Mouse (Mus musculus): ENCODE data around the gene Rpl35a. TPM values are rescaled to one million over a fixed set of nuclear protein-coding genes. Genes with fewer than 3 reads are reported as not detected.

Gene Rpl35a
- polyA plus RNA-seq, 1 experiment from 2014 or later, result 500 TPM

GRCm38 (mm10) chr16:33076078-33076477, 19.8 kb downstream of the Rpl35a start:
- no peak overlapping the region for H3K27ac ChIP-seq (ENCODE audit: low read length)
- H3K27me3 ChIP-seq (ENCODE audit: control insufficient read depth, insufficient read depth, low read length), result no peaks in the 10 kb centered on the region
- no peak overlapping the region for H3K9ac ChIP-seq (ENCODE audit: low read length)
- no peak overlapping the region for H3K4me3 ChIP-seq (ENCODE audit: low read length)
- 71% methylated on average over 6 of the region's 6 CpGs for WGBS
- H3K4me2 ChIP-seq (ENCODE audit: low read depth, low read length), result no peak overlapping the region
- H3K4me1 ChIP-seq (ENCODE audit: control insufficient read depth, insufficient read depth, low read length), result no peaks in the 10 kb centered on the region
- ATAC-seq (replicated peaks; ENCODE audit: extremely low read depth, insufficient read depth, low FRiP score), result no peak
- H3K36me3 ChIP-seq (ENCODE audit: control insufficient read depth, insufficient read depth), result peaks cover 11% of the 10 kb centered on the region
- H3K9me3 ChIP-seq (replicated peaks; ENCODE audit: control insufficient read depth, low read length), result no peaks in the 10 kb centered on the region

GRCm38 (mm10) chr16:33077069-33077627, 20.9 kb downstream of the Rpl35a start:
- Histone ChIP-seq H3K4me3 (ENCODE audit: low read length) (no peak overlapping the region), H3K4me1 (ENCODE audit: control insufficient read depth, insufficient read depth, low read length) (no peaks in the 10 kb centered on the region), H3K27me3 (ENCODE audit: control insufficient read depth, insufficient read depth, low read length) (no peaks in the 10 kb centered on the region), H3K9ac (ENCODE audit: low read length) (no peak overlapping the region), H3K4me2 (ENCODE audit: low read depth, low read length) (no peak overlapping the region), H3K9me3 (replicated peaks; ENCODE audit: control insufficient read depth, low read length) (no peaks in the 10 kb centered on the region), H3K36me3 (ENCODE audit: control insufficient read depth, insufficient read depth) (peaks cover 12% of the 10 kb centered on the region), H3K27ac (ENCODE audit: low read length) (no peak overlapping the region)
- WGBS, result 84% methylated on average over 5 of the region's 5 CpGs
- ATAC-seq (replicated peaks; ENCODE audit: extremely low read depth, insufficient read depth, low FRiP score), result no peak

GRCm38 (mm10) chr16:33080063-33080462, 23.8 kb downstream of the Rpl35a start:
- no peak overlapping the region for H3K4me2 ChIP-seq (ENCODE audit: low read depth, low read length)
- no peak overlapping the region for H3K9ac ChIP-seq (ENCODE audit: low read length)
- WGBS, result 95% methylated on average over 7 of the region's 7 CpGs
- H3K9me3 ChIP-seq (replicated peaks; ENCODE audit: control insufficient read depth, low read length), result no peaks in the 10 kb centered on the region
- peaks cover 10% of the 10 kb centered on the region for H3K36me3 ChIP-seq (ENCODE audit: control insufficient read depth, insufficient read depth)
- H3K4me3 ChIP-seq (ENCODE audit: low read length), result no peak overlapping the region
- no peaks in the 10 kb centered on the region for H3K27me3 ChIP-seq (ENCODE audit: control insufficient read depth, insufficient read depth, low read length)
- no peaks in the 10 kb centered on the region for H3K4me1 ChIP-seq (ENCODE audit: control insufficient read depth, insufficient read depth, low read length)
- H3K27ac ChIP-seq (ENCODE audit: low read length), result no peak overlapping the region
- no peak for ATAC-seq (replicated peaks; ENCODE audit: extremely low read depth, insufficient read depth, low FRiP score)

- Histone ChIP-seq H3K4me3 (ENCODE audit: low read length) (no peak overlapping the region), H3K27me3 (ENCODE audit: control insufficient read depth, insufficient read depth, low read length) (no peaks in the 10 kb centered on the region), H3K9ac (ENCODE audit: low read length) (no peak overlapping the region), H3K27ac (ENCODE audit: low read length) (no peak overlapping the region), H3K4me2 (ENCODE audit: low read depth, low read length) (no peak overlapping the region), H3K9me3 (replicated peaks; ENCODE audit: control insufficient read depth, low read length) (no peaks in the 10 kb centered on the region), H3K36me3 (ENCODE audit: control insufficient read depth, insufficient read depth) (peaks cover 5% of the 10 kb centered on the region; the same call in 1 of the 2 replicates), H3K4me1 (ENCODE audit: control insufficient read depth, insufficient read depth, low read length) (no peaks in the 10 kb centered on the region)
- 85% methylated on average over 6 of the region's 6 CpGs for WGBS
- no peak for ATAC-seq (replicated peaks; ENCODE audit: extremely low read depth, insufficient read depth, low FRiP score)
These were observed 26.7 kb downstream of the Rpl35a start for GRCm38 (mm10) chr16:33082951-33083350.

- Histone ChIP-seq H3K9ac (ENCODE audit: low read length) (no peak overlapping the region), H3K27me3 (ENCODE audit: control insufficient read depth, insufficient read depth, low read length) (no peaks in the 10 kb centered on the region), H3K9me3 (replicated peaks; ENCODE audit: control insufficient read depth, low read length) (no peaks in the 10 kb centered on the region), H3K4me3 (ENCODE audit: low read length) (no peak overlapping the region), H3K36me3 (ENCODE audit: control insufficient read depth, insufficient read depth) (peaks cover 5% of the 10 kb centered on the region; the same call in 1 of the 2 replicates), H3K4me2 (ENCODE audit: low read depth, low read length) (no peak overlapping the region), H3K4me1 (ENCODE audit: control insufficient read depth, insufficient read depth, low read length) (no peaks in the 10 kb centered on the region), H3K27ac (ENCODE audit: low read length) (no peak overlapping the region)
- 88% methylated on average over 2 of the region's 2 CpGs for WGBS
- ATAC-seq (replicated peaks; ENCODE audit: extremely low read depth, insufficient read depth, low FRiP score), result no peak
These were observed 27.7 kb downstream of the Rpl35a start for GRCm38 (mm10) chr16:33083996-33084395.

- 68% methylated on average over 8 of the region's 8 CpGs for WGBS
- H3K4me2 ChIP-seq (ENCODE audit: low read depth, low read length), result no peak overlapping the region
- no peak overlapping the region for H3K4me3 ChIP-seq (ENCODE audit: low read length)
- H3K9me3 ChIP-seq (replicated peaks; ENCODE audit: control insufficient read depth, low read length), result no peaks in the 10 kb centered on the region
- H3K9ac ChIP-seq (ENCODE audit: low read length), result no peak overlapping the region
- H3K27ac ChIP-seq (ENCODE audit: low read length), result no peak overlapping the region
- no peaks in the 10 kb centered on the region for H3K4me1 ChIP-seq (ENCODE audit: control insufficient read depth, insufficient read depth, low read length)
- H3K27me3 ChIP-seq (ENCODE audit: control insufficient read depth, insufficient read depth, low read length), result no peaks in the 10 kb centered on the region
- no peak for ATAC-seq (replicated peaks; ENCODE audit: extremely low read depth, insufficient read depth, low FRiP score)
- H3K36me3 ChIP-seq (ENCODE audit: control insufficient read depth, insufficient read depth), result peaks cover 9% of the 10 kb centered on the region
These were observed 29.4 kb downstream of the Rpl35a start for GRCm38 (mm10) chr16:33085666-33086065.

MicroRNA genes within 50 kb of the gene (microRNA counts, 519-probe panel; counts per million panel counts)
- not detected for microRNA mmu-miR-1947

Small RNA genes lying within 50 kb of the gene (microRNA-seq; reads per million reads assigned to microRNA genes)
- gene Gm22231 (not detected), gene Mir1947 (4.3 reads per million, percentile 16 among the genes with 10 or more reads in this experiment)

Other genes starting within 250 kb of the Rpl35a start
- not detected in 2 replicates for gene Smbd1, start 246.0 kb upstream of the Rpl35a start, polyA plus RNA-seq (2015; fragmentation: Nextera tagmentation; extraction: Ambion mirVana)
- 116 and 119 TPM in 2 replicates for gene Fyttd1, start 179.0 kb upstream of the Rpl35a start, polyA plus RNA-seq (2015; fragmentation: Nextera tagmentation; extraction: Ambion mirVana)
- 32.7 and 33.2 TPM in 2 replicates for gene Rubcn, start 178.7 kb upstream of the Rpl35a start, polyA plus RNA-seq (2015; fragmentation: Nextera tagmentation; extraction: Ambion mirVana)
- gene Lrch3, start 142.4 kb upstream of the Rpl35a start, polyA plus RNA-seq (2015; fragmentation: Nextera tagmentation; extraction: Ambion mirVana), result 15.0 and 16.8 TPM in 2 replicates
- gene Iqcg, start 235 bp upstream of the Rpl35a start, polyA plus RNA-seq (2015; fragmentation: Nextera tagmentation; extraction: Ambion mirVana), result 2.0 and 2.9 TPM in 2 replicates
- gene Lmln, start 6.1 kb downstream of the Rpl35a start, polyA plus RNA-seq (2015; fragmentation: Nextera tagmentation; extraction: Ambion mirVana), result 1.8 and 2.0 TPM in 2 replicates
- 14.4 and 14.5 TPM in 2 replicates for gene Osbpl11, start 128.6 kb downstream of the Rpl35a start, polyA plus RNA-seq (2015; fragmentation: Nextera tagmentation; extraction: Ambion mirVana)
- 75.4 and 88.7 TPM in 2 replicates for gene Snx4, start 195.0 kb downstream of the Rpl35a start, polyA plus RNA-seq (2015; fragmentation: Nextera tagmentation; extraction: Ambion mirVana)

Data from heart, embryonic 16.5 days (tissue).